Mouse (Mus musculus) CH12.LX (cell line): ENCODE data around the gene Ift81. TPM values are rescaled to one million over a fixed set of nuclear protein-coding genes. Genes with fewer than 3 reads are reported as not detected.

Source experiments
- DNase-seq: peaks from one replicate; pipeline ENCODE4 v3.0.0-alpha.2; 2013; ENCODE audit errors: extremely low read depth
- H3K27ac ChIP-seq: 2 replicates; pipeline ENCODE4 v1.5.1; 2012; ENCODE audit warnings: low read depth, mild to moderate bottlenecking, control low read depth, moderate library complexity; ENCODE audit not compliant: insufficient read depth
- H3K27me3 ChIP-seq: replicated peaks from 2 replicates; pipeline ENCODE3; 2012; ENCODE audit warnings: inconsistent platforms
- H3K36me3 ChIP-seq, 2 experiments: replicated peaks in 1 of 2; 2 replicates each; pipeline versions ENCODE3 to v1.6.1; 2012; ENCODE audit warnings: inconsistent platforms in 1 of 2, low read length in 1 of 2, mild to moderate bottlenecking in 1 of 2, mixed read lengths in 1 of 2, moderate library complexity in 1 of 2; ENCODE audit not compliant: control insufficient read depth in 1 of 2, insufficient read depth in 1 of 2
- H3K4me1 ChIP-seq, 2 experiments: 2 replicates each; pipeline ENCODE4 v1.6.1; 2012; ENCODE audit warnings: inconsistent platforms in 1 of 2, moderate library complexity in 1 of 2; ENCODE audit not compliant: insufficient read depth in 2 of 2, control insufficient read depth in 1 of 2
- H3K4me2 ChIP-seq: 2 replicates; pipeline ENCODE4 v1.6.1; 2012; ENCODE audit warnings: low read depth, mild to moderate bottlenecking, control low read depth; ENCODE audit not compliant: poor library complexity, insufficient read depth, severe bottlenecking
- H3K4me3 ChIP-seq, 3 experiments: fragments of 150-350 bp in 1 of 3; sonication (generic) in 1 of 3; replicated peaks in 1 of 3; 2 replicates each; pipeline versions ENCODE3 to v1.5.1; 2011 to 2012; ENCODE audit warnings: low read depth in 2 of 3, low read length in 2 of 3, mild to moderate bottlenecking in 2 of 3, moderate library complexity in 2 of 3, control low read depth in 1 of 3, improper control_type of control experiment in 1 of 3, inconsistent platforms in 1 of 3, mixed read lengths in 1 of 3; ENCODE audit not compliant: poor library complexity in 1 of 3
- H3K79me2 ChIP-seq: replicated peaks from 2 replicates; pipeline ENCODE4 v1.6.1; 2012; ENCODE audit warnings: mild to moderate bottlenecking, moderate library complexity; ENCODE audit not compliant: control insufficient read depth, poor library complexity, insufficient read depth, severe bottlenecking; ENCODE audit errors: extremely low read depth
- H3K9ac ChIP-seq: 2 replicates; pipeline ENCODE4 v1.6.1; 2012; ENCODE audit warnings: low read depth, mild to moderate bottlenecking, control low read depth, moderate library complexity; ENCODE audit not compliant: insufficient read depth
- H3K9me3 ChIP-seq: replicated peaks from 2 replicates; pipeline ENCODE3; 2012; ENCODE audit warnings: low read length, inconsistent platforms, mixed read lengths
- CHD1 ChIP-seq: IDR thresholded peaks from 2 replicates; pipeline ENCODE4 v1.6.1; 2012; ENCODE audit warnings: low read depth, low read length, improper control_type of control experiment, inconsistent platforms
- ETS1 ChIP-seq: conservative IDR thresholded peaks from 2 replicates; pipeline ENCODE4 v1.6.1; 2012; ENCODE audit warnings: low read depth, mild to moderate bottlenecking, inconsistent platforms, low read length, improper control_type of control experiment, moderate library complexity
- GABPA ChIP-seq: IDR thresholded peaks from 2 replicates; pipeline ENCODE4 v1.6.1; 2012; ENCODE audit warnings: low read depth, low read length, improper control_type of control experiment, inconsistent platforms; ENCODE audit not compliant: insufficient replicate concordance
- MAX ChIP-seq: IDR thresholded peaks from 2 replicates; pipeline ENCODE4 v1.6.1; 2011; ENCODE audit warnings: low read length, improper control_type of control experiment
- MEF2A ChIP-seq: IDR thresholded peaks from 2 replicates; pipeline ENCODE4 v1.6.1; 2014; ENCODE audit warnings: low read depth, mild to moderate bottlenecking, inconsistent platforms, low read length, improper control_type of control experiment, borderline replicate concordance
- MXI1 ChIP-seq: IDR thresholded peaks from 2 replicates; pipeline ENCODE4 v1.6.1; 2011; ENCODE audit warnings: mild to moderate bottlenecking, low read depth, low read length, improper control_type of control experiment
- NRF1 ChIP-seq: IDR thresholded peaks from 2 replicates; pipeline ENCODE4 v1.6.1; 2014; ENCODE audit warnings: low read depth, mild to moderate bottlenecking, inconsistent platforms, low read length, improper control_type of control experiment, moderate library complexity
- PAX5 ChIP-seq: IDR thresholded peaks from 2 replicates; pipeline ENCODE4 v1.6.1; 2012; ENCODE audit warnings: low read length, inconsistent platforms, mixed read lengths
- SMC3 ChIP-seq: IDR thresholded peaks from 2 replicates; pipeline ENCODE4 v1.6.1; 2011; ENCODE audit warnings: low read depth, low read length, improper control_type of control experiment
- TBP ChIP-seq: conservative IDR thresholded peaks from 2 replicates; pipeline ENCODE4 v1.6.1; 2011; ENCODE audit warnings: low read depth, low read length, improper control_type of control experiment
- TCF12 ChIP-seq: IDR thresholded peaks from 2 replicates; pipeline ENCODE4 v1.6.1; 2014; ENCODE audit warnings: low read depth, mild to moderate bottlenecking, inconsistent platforms, low read length, improper control_type of control experiment
- USF1 ChIP-seq: IDR thresholded peaks from 2 replicates; pipeline ENCODE4 v1.6.1; 2014; ENCODE audit warnings: low read depth, mild to moderate bottlenecking, inconsistent platforms, low read length, improper control_type of control experiment
- ZKSCAN1 ChIP-seq: IDR thresholded peaks from 2 replicates; pipeline ENCODE4 v1.6.1; 2012; ENCODE audit warnings: low read depth, inconsistent platforms, low read length, improper control_type of control experiment, borderline replicate concordance
- dilution Hi-C: fragments of 300-500 bp; cut with MboI; formaldehyde crosslinking; loops from 2 replicates; pipeline ENCODE4 v1.14.3; 2020; ENCODE audit warnings: low sequenced_read_pairs; ENCODE audit not compliant: extremely low pct_unique_long_range_greater_than_20kb, extremely low pct_ligation_motif_present
- in situ Hi-C: fragments of 300-500 bp; cut with MboI; formaldehyde crosslinking; loops from 3 replicates; pipeline ENCODE4 v1.14.3; 2019; ENCODE audit warnings: low sequenced_read_pairs, low pct_ligation_motif_present, low pct_unique_long_range_greater_than_20kb, mixed read lengths
- polyA plus RNA-seq: library from polyadenylated mRNA; unstranded; fragments of >175 nt; gene quantifications from 2 replicates; pipeline ENCODE4 v1.2.1, GENCODE M21; 2012; ENCODE audit warnings: low read depth; ENCODE audit not compliant: insufficient read length
- total RNA-seq, 2 experiments: library from RNA; depleted of rRNA; stranded (reverse); fragments of 300-350 nt in 1 of 2; fragments of >200 nt in 1 of 2; gene quantifications; 2 replicates each; pipeline ENCODE4 v1.2.3; 2012 to 2014

Ift81 gene
- total and polyA plus RNA-seq, 3 experiments: 3.1 to 5.0 (median 4.1) TPM

- Histone ChIP-seq H3K4me1 (no peaks in the 10 kb centered on the region), H3K27me3 (peaks cover 8% of the 10 kb centered on the region)
- dilution Hi-C loops: no loop called here
These were observed 84.3 kb downstream of the Ift81 start for GRCm38 (mm10) chr5:122529913-122530604.

GRCm38 (mm10) chr5:122529316-122529715 lies 85.0 kb downstream of the Ift81 start:
- peaks cover 11% of the 10 kb centered on the region for H3K27me3 ChIP-seq
- dilution Hi-C loops: no loop called here
- H3K27ac ChIP-seq: no peak overlapping the region
- H3K4me3 ChIP-seq: no peak overlapping the region
- no peak overlapping the region for H3K9ac ChIP-seq
- H3K4me1 ChIP-seq: no peaks in the 10 kb centered on the region
- no peaks in the 10 kb centered on the region for H3K36me3 ChIP-seq
- H3K4me2 ChIP-seq: no peak overlapping the region
- no peak for TF ChIP-seq TCF12
- in situ Hi-C loops: no loop called here
- no peaks in the 10 kb centered on the region for H3K79me2 ChIP-seq
- peaks cover 4% of the 10 kb centered on the region for H3K9me3 ChIP-seq
- no peak for DNase-seq

More at GRCm38 (mm10) chr5:122529913-122530604, 84.3 kb downstream of the Ift81 start:
- no peak for DNase-seq
- Histone ChIP-seq H3K27ac (no peak overlapping the region), H3K36me3 (no peaks in the 10 kb centered on the region), H3K4me3 (no peak overlapping the region), H3K79me2 (no peaks in the 10 kb centered on the region), H3K9ac (no peak overlapping the region), H3K9me3 (peaks cover 4% of the 10 kb centered on the region), H3K4me2 (no peak overlapping the region)
- no peak for TF ChIP-seq PAX5
- in situ Hi-C loops: no loop called here

GRCm38 (mm10) chr5:122528591-122528990 lies 85.7 kb downstream of the Ift81 start:
- H3K27me3 ChIP-seq: peaks cover 11% of the 10 kb centered on the region
- TF ChIP-seq MEF2A (no peak), PAX5 (no peak)
- TF ChIP-seq, all 38 proteins: peak for 0
- H3K4me3 ChIP-seq: no peak overlapping the region
- H3K9ac ChIP-seq: no peak overlapping the region
- H3K79me2 ChIP-seq: no peaks in the 10 kb centered on the region
- dilution Hi-C loops (no loop called here), in situ Hi-C loops (no loop called here)
- no peak overlapping the region for H3K27ac ChIP-seq
- H3K4me1 ChIP-seq: no peaks in the 10 kb centered on the region
- no peak for DNase-seq
- H3K36me3 ChIP-seq: no peaks in the 10 kb centered on the region
- no peak overlapping the region for H3K4me2 ChIP-seq
- peaks cover 4% of the 10 kb centered on the region for H3K9me3 ChIP-seq

GRCm38 (mm10) chr5:122527761-122528160 lies 86.6 kb downstream of the Ift81 start:
- peaks cover 11% of the 10 kb centered on the region for H3K27me3 ChIP-seq
- dilution Hi-C loops: no loop called here
- DNase-seq: no peak

More at GRCm38 (mm10) chr5:122527761-122528160, 86.6 kb downstream of the Ift81 start:
- no peak overlapping the region for H3K4me3 ChIP-seq
- no peaks in the 10 kb centered on the region for H3K79me2 ChIP-seq
- no peaks in the 10 kb centered on the region for H3K4me1 ChIP-seq
- H3K4me2 ChIP-seq: no peak overlapping the region
- TF ChIP-seq SMC3: no peak
- no peak for TF ChIP-seq MAX
- no peak for TF ChIP-seq CHD1
- TF ChIP-seq PAX5: no peak
- no peak for TF ChIP-seq TBP
- no peak for TF ChIP-seq USF1
- TF ChIP-seq ZKSCAN1: no peak
- TF ChIP-seq NRF1: no peak
- TF ChIP-seq ETS1: no peak
- no peak for TF ChIP-seq MXI1
- TF ChIP-seq GABPA: no peak
- in situ Hi-C loops: no loop called here
- peaks cover 4% of the 10 kb centered on the region for H3K9me3 ChIP-seq
- no peak overlapping the region for H3K9ac ChIP-seq
- no peaks in the 10 kb centered on the region for H3K36me3 ChIP-seq
- no peak overlapping the region for H3K27ac ChIP-seq
